Mouse (Mus musculus): Measurements from ENCODE around the gene Zfp687. TPM values are rescaled to one million over a fixed set of nuclear protein-coding genes. Genes with fewer than 3 reads are reported as not detected.
A peak's percentile ranks its signal among the peaks of the same experiment; 100 is the strongest.

The Zfp687 gene
- polyA plus RNA-seq, 2 experiments: 18.8 to 26.8 TPM

- no peak for TF ChIP-seq POLR2A (IDR thresholded peaks at IDR 0.05; ENCODE audit: borderline replicate concordance, extremely low read depth, insufficient read depth, insufficient read length)
- H3K36me3 ChIP-seq (ENCODE audit: control insufficient read depth, insufficient read depth, low read length): peaks cover 42% of the 10 kb centered on the region
- no peak for DNase-seq (ENCODE audit: low spot score)
- H3K27me3 ChIP-seq (ENCODE audit: control insufficient read depth, insufficient read depth, low read length): no peaks in the 10 kb centered on the region
- no peak overlapping the region for H3K4me3 ChIP-seq (replicated peaks; ENCODE audit: low read length)
- WGBS: 81% methylated on average over 3 of the region's 3 CpGs
- H3K9ac ChIP-seq (ENCODE audit: low read depth, low read length, severe bottlenecking): 0 out of 2 replicates have a peak overlapping the region, but pooled peaks have one; percentile 8
- H3K9me3 ChIP-seq (ENCODE audit: control insufficient read depth, low read length): no peaks in the 10 kb centered on the region
- H3K4me1 ChIP-seq (ENCODE audit: control insufficient read depth, insufficient read depth, low read length): peaks cover 18% of the 10 kb centered on the region; the same call in 1 of the 2 replicates
- no peak for ATAC-seq (ENCODE audit: low FRiP score, low read depth)
- H3K27ac ChIP-seq (replicated peaks; ENCODE audit: low read depth, low read length): no peak overlapping the region
- H3K4me2 ChIP-seq (replicated peaks; ENCODE audit: low read depth, low read length, severe bottlenecking): no peak overlapping the region
These were observed 2.3 kb downstream of the Zfp687 start for GRCm38 (mm10) chr3:95012982-95013381.

DNA sequence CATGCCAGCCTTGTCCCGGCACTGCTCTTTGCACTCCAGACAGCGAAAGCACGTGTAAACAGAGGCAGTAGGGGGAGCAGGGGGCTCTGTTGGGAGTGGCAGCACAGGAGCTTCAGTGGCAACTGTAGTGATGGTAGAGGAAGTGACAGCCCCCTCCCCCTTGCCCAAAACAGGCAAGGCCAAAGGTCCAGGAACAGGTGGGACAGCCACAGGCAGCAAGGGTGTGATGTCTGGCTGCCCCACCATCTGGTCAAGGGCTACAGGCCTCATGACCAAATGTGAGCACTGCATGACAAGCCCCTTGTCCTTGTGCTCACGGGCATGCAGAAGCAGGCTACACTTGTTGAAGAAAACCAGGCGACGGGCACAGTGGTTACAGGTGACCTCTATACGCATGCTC is 4.9 kb downstream of the Zfp687 start:
- Histone ChIP-seq H3K4me1 (ENCODE audit: control insufficient read depth, insufficient read depth, low read length) (peaks cover 12% of the 10 kb centered on the region; the same call in 1 of the 2 replicates), H3K27me3 (ENCODE audit: control insufficient read depth, insufficient read depth, low read length) (no peaks in the 10 kb centered on the region), H3K27ac (replicated peaks; ENCODE audit: low read depth, low read length) (no peak overlapping the region), H3K4me2 (replicated peaks; ENCODE audit: low read depth, low read length, severe bottlenecking) (no peak overlapping the region), H3K4me3 (replicated peaks; ENCODE audit: low read length) (no peak overlapping the region), H3K9ac (ENCODE audit: low read depth, low read length, severe bottlenecking) (no peak overlapping the region), H3K9me3 (ENCODE audit: control insufficient read depth, low read length) (no peaks in the 10 kb centered on the region), H3K36me3 (ENCODE audit: control insufficient read depth, insufficient read depth, low read length) (peaks cover 68% of the 10 kb centered on the region)
- TF ChIP-seq POLR2A (IDR thresholded peaks at IDR 0.05; ENCODE audit: borderline replicate concordance, extremely low read depth, insufficient read depth, insufficient read length): no peak
- DNase-seq (ENCODE audit: low spot score) (no peak), ATAC-seq (ENCODE audit: low FRiP score, low read depth) (no peak)
- WGBS: 84% methylated on average over 7 of the region's 7 CpGs

GRCm38 (mm10) chr3:95007706-95008105 is 7.5 kb downstream of the Zfp687 start:
- Histone ChIP-seq H3K36me3 (ENCODE audit: control insufficient read depth, insufficient read depth, low read length) (peaks cover 95% of the 10 kb centered on the region), H3K9me3 (ENCODE audit: control insufficient read depth, low read length) (no peaks in the 10 kb centered on the region), H3K4me1 (ENCODE audit: control insufficient read depth, insufficient read depth, low read length) (no peaks in the 10 kb centered on the region), H3K9ac (ENCODE audit: low read depth, low read length, severe bottlenecking) (no peak overlapping the region), H3K27me3 (ENCODE audit: control insufficient read depth, insufficient read depth, low read length) (no peaks in the 10 kb centered on the region), H3K27ac (replicated peaks; ENCODE audit: low read depth, low read length) (no peak overlapping the region), H3K4me3 (replicated peaks; ENCODE audit: low read length) (no peak overlapping the region), H3K4me2 (replicated peaks; ENCODE audit: low read depth, low read length, severe bottlenecking) (no peak overlapping the region)
- TF ChIP-seq POLR2A (IDR thresholded peaks at IDR 0.05; ENCODE audit: borderline replicate concordance, extremely low read depth, insufficient read depth, insufficient read length): no peak
- DNase-seq (ENCODE audit: low spot score): no peak
- ATAC-seq (ENCODE audit: low FRiP score, low read depth): no peak
- 90% methylated on average over 9 of the region's 9 CpGs for WGBS

GRCm38 (mm10) chr3:95005651-95006050 is 9.6 kb downstream of the Zfp687 start:
- Histone ChIP-seq H3K9me3 (ENCODE audit: control insufficient read depth, low read length) (no peaks in the 10 kb centered on the region), H3K4me3 (replicated peaks; ENCODE audit: low read length) (no peak overlapping the region), H3K4me2 (replicated peaks; ENCODE audit: low read depth, low read length, severe bottlenecking) (no peak overlapping the region), H3K36me3 (ENCODE audit: control insufficient read depth, insufficient read depth, low read length) (peaks cover 95% of the 10 kb centered on the region), H3K4me1 (ENCODE audit: control insufficient read depth, insufficient read depth, low read length) (no peaks in the 10 kb centered on the region), H3K27me3 (ENCODE audit: control insufficient read depth, insufficient read depth, low read length) (no peaks in the 10 kb centered on the region), H3K9ac (ENCODE audit: low read depth, low read length, severe bottlenecking) (no peak overlapping the region), H3K27ac (replicated peaks; ENCODE audit: low read depth, low read length) (no peak overlapping the region)
- no peak for TF ChIP-seq POLR2A (IDR thresholded peaks at IDR 0.05; ENCODE audit: borderline replicate concordance, extremely low read depth, insufficient read depth, insufficient read length)
- ATAC-seq (ENCODE audit: low FRiP score, low read depth) (no peak), DNase-seq (ENCODE audit: low spot score) (no peak)
- WGBS: 92% methylated on average over 3 of the region's 3 CpGs

DNA sequence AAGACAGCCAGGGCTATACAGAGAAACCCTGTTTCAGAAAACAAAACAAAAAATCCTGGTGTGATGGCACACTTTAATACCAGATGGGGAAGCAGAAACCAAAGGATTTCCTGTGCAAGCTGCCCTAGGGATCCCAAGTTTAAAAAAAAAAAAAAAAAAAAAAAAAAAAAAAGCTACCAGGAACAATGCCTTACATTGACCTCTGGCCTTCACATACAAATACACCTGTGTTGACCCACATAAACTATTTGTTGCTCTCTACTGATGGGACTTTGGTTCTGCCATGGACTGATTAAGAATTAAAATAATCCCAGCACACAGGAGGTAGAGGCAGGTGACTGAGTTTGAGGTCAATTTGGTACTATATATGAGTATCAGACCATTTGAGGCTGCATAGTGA is 12.0 kb downstream of the Zfp687 start:
- DNase-seq (ENCODE audit: low spot score) (no peak), ATAC-seq (ENCODE audit: low FRiP score, low read depth) (no peak)
- peaks cover 96% of the 10 kb centered on the region for H3K36me3 ChIP-seq (ENCODE audit: control insufficient read depth, insufficient read depth, low read length)
- no peaks in the 10 kb centered on the region for H3K9me3 ChIP-seq (ENCODE audit: control insufficient read depth, low read length)
- no peaks in the 10 kb centered on the region for H3K27me3 ChIP-seq (ENCODE audit: control insufficient read depth, insufficient read depth, low read length)
- no peak overlapping the region for H3K27ac ChIP-seq (replicated peaks; ENCODE audit: low read depth, low read length)
- H3K4me3 ChIP-seq (replicated peaks; ENCODE audit: low read length): no peak overlapping the region
- H3K9ac ChIP-seq (ENCODE audit: low read depth, low read length, severe bottlenecking): no peak overlapping the region
- no peak for TF ChIP-seq POLR2A (IDR thresholded peaks at IDR 0.05; ENCODE audit: borderline replicate concordance, extremely low read depth, insufficient read depth, insufficient read length)
- H3K4me1 ChIP-seq (ENCODE audit: control insufficient read depth, insufficient read depth, low read length): no peaks in the 10 kb centered on the region
- no peak overlapping the region for H3K4me2 ChIP-seq (replicated peaks; ENCODE audit: low read depth, low read length, severe bottlenecking)

- ATAC-seq (ENCODE audit: low FRiP score, low read depth) (no peak), DNase-seq (ENCODE audit: low spot score) (no peak)
- Histone ChIP-seq H3K27me3 (ENCODE audit: control insufficient read depth, insufficient read depth, low read length) (no peaks in the 10 kb centered on the region), H3K27ac (replicated peaks; ENCODE audit: low read depth, low read length) (no peak overlapping the region), H3K4me3 (replicated peaks; ENCODE audit: low read length) (no peak overlapping the region), H3K4me1 (ENCODE audit: control insufficient read depth, insufficient read depth, low read length) (no peaks in the 10 kb centered on the region), H3K36me3 (ENCODE audit: control insufficient read depth, insufficient read depth, low read length) (peaks cover 96% of the 10 kb centered on the region), H3K4me2 (replicated peaks; ENCODE audit: low read depth, low read length, severe bottlenecking) (no peak overlapping the region), H3K9ac (ENCODE audit: low read depth, low read length, severe bottlenecking) (no peak overlapping the region), H3K9me3 (ENCODE audit: control insufficient read depth, low read length) (no peaks in the 10 kb centered on the region)
- 89% methylated on average over 4 of the region's 4 CpGs for WGBS
- no peak for TF ChIP-seq POLR2A (IDR thresholded peaks at IDR 0.05; ENCODE audit: borderline replicate concordance, extremely low read depth, insufficient read depth, insufficient read length)
These were observed 12.7 kb downstream of the Zfp687 start for GRCm38 (mm10) chr3:95002569-95002968.

All from limb, embryonic 14.5 days (tissue).